Mouse (Mus musculus) regulatory T cell (primary cell): Measurements from ENCODE around the gene Zfp287.

Experiments
- in situ Hi-C: fragments of 300-600 bp; cut with MboI, MseI; formaldehyde crosslinking; loops from one replicate; pipeline ENCODE4 v1.15.1; 2025; ENCODE audit warnings: high pct_unique_total_duplicates

The Zfp287 gene

DNA sequence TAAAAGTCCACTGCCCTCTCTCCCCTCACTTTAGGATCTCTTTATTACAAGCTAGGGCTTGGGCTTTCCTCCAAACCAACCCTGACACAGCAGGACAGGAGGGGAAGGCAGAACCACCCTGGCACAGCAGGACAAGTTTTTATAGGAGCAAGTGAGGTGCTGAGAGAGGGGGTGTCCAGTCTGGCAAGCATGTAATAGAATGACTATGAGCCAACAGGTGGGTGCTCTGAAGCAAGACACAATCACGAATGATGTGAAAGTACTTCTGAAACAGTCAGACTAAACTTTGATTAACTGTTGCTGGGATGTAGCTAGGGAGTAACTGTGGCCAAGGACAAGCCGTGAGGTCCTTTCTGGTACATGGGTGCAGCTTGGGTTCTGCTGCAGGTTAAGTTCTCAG, 25.6 kb downstream of the Zfp287 start:
- in situ Hi-C loops: no loop called here

DNA sequence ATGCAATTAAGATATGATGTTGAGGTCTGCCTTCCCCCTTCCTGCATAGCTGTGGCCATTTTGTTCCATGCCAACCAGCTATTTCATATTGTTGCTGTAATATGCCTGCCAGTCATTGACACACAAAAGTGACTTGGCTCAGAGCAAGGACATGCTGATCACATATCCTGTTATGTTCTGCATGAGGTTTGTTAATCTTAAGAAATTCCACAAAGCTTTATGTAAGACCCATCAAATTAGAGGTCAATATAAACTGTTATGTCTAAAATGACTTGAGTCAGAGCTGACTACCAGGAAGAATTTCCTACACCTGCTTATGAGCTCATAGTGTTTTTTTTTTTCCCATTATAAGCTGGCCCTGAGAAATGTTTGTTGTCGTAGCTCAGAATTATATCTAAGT, 30.5 kb downstream of the Zfp287 start:
- in situ Hi-C loops: no loop called here

DNA sequence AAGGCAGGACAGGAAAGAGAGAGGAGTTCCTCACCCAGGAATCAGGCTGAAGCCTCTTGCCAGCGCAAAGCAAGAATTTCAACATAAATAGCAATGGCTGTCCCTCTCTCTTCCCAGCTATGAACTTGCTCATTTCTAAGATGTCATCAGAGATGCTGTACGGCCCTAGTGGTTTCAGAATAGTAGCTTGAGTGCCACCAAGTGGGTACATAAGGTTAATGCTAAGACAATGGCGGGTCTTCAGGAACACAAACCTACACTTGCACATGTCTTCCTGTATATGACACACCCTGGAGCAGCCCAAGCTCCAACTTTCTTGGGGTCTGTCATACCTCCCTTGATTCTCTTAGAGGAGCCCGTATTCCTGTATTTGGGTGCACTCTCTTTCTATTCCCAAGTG, 32.0 kb downstream of the Zfp287 start:
- in situ Hi-C loops: no loop called here

DNA sequence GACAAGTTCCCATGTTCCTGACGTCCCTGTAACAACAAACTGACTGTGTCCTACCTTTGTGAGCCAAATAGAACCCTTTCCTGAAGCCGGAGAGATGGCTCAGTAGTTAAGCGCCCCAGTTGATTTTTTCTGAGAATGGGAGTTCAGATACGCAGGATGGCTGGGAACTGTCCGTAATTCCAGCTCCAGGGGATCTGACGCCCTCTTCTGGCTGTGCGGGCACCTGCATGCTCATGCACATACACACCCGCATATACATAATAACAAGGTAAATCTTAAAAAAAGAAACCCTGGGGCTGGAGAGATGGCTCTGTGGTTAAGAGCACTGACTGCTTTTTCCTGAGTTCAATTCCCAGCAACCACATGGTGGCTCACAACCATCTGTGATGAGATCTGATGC, 36.6 kb downstream of the Zfp287 start:
- in situ Hi-C loops: no loop called here

DNA sequence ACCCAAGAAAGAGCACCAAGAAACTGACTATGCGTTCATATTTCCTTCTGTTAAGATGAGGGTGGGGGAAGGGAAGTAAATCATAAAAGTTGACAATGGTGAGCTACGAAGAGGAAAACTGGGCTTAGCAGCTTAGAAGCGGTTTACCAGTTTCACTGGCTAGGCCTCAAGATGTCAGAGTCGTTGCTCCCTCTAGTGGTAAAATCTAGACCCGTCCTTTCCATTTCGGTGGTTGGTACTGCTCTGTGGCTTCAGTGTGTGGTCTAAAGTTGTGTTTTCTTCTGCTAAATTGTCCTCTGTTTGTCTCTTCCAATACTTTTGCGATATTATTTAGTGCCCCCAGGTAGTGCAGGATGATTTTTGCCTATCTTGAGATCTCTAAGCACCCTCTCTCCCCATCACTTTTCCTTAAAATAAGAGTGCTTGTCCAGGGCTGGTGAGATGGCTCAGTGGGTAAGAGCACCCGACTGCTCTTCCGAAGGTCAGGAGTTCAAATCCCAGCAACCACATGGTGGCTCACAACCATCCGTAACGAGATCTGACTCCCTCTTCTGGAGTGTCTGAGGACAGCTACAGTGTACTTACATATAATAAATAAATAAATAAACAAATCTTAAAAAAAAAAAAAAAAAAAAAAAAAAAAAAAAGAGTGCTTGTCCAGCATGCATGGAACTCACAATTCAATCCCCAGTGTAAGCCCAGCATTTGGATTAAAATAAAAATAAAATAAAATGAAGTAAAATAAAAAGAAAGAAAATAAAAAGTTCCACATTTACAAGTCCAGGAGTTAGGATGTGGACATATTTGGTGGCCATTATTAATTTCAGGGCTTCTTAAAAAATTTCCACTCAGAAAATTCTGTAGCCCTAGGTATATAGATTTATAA, 38.2 kb downstream of the Zfp287 start:
- in situ Hi-C loops: no loop called here

DNA sequence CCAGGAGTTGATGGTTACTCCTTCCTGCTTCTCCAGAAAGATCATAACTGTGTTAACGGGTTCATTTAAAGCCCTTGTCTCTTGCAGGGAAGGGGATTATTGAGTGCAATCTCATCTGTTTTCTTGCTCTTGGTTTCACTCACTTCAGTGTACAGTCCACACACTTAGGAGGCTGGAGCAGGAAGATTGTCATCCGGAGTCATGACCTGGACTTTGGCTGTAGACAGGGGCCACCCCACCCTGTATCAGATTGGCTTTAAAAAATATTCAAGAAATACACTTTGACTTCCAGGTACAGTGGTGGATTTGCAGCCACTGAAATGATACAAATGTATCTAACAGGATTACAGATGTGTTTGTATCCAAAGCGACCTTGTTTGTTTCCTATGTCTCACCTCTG, 40.1 kb downstream of the Zfp287 start:
- in situ Hi-C loops: no loop called here

DNA sequence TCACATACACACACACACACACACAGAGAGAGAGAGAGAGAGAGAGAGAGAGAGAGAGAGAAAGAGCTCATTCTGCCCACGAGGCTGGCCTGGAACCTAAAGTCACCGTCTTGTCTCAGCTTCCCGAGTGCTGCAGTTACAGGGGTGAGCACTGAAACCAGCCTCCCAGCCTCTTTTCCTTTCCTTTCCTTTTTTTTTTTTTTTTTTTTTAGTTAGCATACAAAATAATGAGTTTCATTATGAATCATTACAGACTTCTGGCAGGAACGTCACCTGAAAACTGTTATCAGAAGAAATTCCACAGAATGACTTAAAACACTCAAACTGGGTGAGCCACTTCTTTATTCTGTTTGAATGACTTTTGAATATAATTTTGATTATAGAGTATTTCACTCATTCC, 51.8 kb downstream of the Zfp287 start:
- in situ Hi-C loops: loop anchor here (5.0 kb wide), 1 partner anchor 68 kb away; no protein-coding TSS in a partner anchor

DNA sequence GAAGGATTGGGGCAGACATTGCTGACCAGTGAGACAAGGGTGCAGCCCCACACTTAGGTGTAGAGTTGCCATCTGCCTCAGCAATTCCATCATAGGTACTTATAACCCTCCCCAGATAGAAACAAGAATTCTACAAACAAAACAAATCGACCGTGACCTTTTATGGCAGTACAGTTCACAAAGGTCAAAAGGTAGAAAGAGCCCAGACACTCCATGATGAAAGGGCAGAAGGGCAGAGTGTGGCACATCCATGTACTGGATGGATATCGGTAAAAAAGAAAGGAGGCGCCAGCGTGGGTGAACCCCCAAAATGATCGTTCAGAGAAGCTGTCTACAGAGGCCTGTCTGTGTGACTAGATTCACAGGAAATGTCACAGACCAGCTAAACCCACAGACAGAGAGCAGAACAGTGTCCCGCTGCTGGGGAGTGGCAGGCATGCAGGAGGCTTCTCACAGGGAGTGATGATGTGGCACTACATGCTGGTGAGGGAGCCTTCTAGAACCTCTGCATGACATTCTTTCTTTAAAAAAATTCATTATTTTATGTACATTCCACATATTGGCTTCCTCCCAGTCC, 52.8 kb downstream of the Zfp287 start:
- in situ Hi-C loops: loop anchor here (5.0 kb wide), 1 partner anchor 67 kb away; no protein-coding TSS in a partner anchor

DNA sequence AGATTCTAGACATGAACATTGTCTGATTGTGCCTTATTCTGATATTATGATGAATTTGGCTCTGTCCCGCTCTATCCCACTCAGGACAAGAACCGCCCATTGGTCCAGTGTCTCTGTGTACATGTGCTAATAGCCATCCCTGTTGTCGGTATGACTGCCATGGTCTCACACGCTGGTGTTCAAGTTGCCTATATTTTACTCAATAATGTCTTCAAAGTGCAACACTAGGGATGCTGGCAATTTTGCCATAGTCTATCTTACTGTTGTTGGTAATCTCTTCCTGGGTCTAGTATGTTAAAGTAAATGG, 55.5 kb downstream of the Zfp287 start:
- in situ Hi-C loops: loop anchor here (5.0 kb wide), 1 partner anchor 64 kb away; no protein-coding TSS in a partner anchor

DNA sequence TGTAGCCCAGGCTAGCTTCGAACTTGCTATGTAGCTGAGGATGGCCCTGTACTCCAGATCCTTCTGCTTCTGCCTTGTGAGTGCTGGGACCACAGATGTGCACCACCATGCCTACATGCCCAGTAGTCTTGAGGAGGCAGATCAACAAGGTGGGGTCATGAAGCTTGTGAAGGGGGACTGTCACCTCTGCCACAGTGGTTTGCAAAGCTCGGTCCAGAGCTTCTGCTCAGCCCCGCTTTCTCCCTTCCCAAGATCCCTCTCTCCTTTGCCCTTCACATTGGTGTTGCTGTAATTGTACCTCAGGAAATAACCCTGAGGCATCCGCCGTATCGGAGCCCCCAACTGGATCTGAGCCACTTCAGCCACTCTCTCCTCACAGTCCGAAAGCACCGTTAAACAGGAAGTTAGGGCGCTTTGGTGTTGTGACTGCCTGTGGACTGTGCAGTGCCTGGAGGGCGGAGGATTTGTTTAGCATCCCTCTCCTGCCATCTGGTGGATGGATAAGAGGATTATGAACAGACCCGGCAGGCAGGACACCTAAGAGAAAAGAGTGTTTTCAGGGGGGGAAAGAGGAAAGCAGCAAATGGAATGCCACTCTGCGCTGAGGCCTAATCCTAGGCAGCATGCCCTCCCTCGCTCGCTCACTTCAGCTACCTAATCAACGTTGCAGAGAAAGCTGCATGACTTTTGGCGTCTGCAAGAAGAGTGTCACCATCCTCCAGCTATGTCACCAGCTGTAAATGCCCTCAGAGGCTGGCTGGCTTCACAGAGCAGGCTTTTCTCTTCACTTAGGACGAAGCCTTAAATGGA, 56.0 kb downstream of the Zfp287 start:
- in situ Hi-C loops: loop anchor here (5.0 kb wide), 1 partner anchor 63 kb away; no protein-coding TSS in a partner anchor

DNA sequence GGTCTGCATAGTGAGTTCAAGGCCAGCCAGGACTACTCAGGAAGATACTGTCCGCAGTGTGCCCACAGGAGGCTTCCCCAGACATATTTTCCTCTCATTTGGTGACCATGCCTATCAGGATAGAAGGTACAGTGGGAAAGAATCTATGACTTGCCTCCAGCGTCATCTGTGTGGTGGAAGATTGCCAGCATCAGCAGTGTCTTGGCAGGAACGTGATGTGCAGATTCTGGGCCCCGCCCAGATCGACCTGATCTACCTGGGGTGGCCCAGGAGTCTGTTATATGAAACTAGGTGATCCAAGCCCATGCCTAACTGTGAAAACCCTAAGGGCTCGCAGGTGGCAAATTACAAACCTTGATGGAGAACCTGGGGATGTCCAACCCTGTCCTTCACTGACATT, 61.7 kb downstream of the Zfp287 start:
- in situ Hi-C loops: no loop called here

DNA sequence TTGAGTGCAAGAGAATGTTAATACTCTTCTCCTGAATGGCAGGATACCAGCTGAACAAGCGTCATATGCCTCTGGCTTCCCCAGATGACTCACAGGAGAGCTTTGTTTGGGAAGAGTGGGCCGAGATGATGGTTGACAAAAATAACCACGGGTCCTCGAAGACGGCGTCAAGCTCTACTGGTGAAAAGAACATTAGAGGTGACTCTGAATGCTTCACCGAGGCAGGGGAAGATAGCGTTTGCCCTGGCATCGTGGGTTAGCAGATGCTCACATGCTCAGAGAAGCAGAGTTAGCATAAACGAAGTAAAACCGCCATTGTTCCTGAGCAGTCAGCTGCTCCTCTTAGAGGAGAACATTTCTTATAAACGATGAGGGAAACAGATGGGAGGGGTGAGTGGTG, 62.2 kb downstream of the Zfp287 start:
- in situ Hi-C loops: no loop called here

DNA sequence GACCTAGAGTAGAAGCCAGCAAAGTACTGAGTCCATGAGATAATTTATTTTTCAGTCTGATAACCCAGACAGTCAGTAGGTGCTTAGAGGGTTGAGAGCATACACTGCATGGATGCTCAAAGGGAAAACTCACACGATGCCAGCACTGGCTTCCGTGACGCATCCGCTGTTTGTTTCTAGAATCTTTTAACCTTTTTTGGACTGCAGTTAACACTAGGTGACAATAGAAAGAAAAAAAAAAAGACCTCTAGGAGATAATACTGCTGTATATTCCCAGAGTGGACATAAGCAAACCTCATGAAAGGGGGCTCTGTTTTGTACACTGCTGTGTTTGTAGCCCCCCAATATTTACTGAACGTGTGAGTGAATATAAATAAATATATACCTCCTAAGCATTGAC, 62.7 kb downstream of the Zfp287 start:
- in situ Hi-C loops: no loop called here

DNA sequence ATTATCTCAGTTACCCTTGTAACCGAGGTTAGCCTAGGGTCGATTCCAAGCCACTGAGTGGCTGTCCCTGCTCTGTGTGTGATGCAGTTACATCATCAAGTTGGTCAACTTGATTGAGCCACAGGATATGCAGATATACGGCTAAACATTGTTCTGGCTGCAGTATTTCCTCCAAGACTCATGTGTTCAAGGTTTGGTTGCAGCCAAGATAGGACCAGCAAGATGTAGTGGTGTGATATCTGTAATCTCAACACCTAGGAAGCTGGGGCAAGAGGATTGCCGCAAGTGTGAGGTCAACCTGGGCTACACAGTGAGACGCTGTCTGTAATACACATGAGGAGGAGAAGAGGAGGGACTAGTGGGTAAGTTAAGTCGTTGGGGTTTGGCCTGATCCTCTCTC, 67.5 kb downstream of the Zfp287 start:
- in situ Hi-C loops: no loop called here

DNA sequence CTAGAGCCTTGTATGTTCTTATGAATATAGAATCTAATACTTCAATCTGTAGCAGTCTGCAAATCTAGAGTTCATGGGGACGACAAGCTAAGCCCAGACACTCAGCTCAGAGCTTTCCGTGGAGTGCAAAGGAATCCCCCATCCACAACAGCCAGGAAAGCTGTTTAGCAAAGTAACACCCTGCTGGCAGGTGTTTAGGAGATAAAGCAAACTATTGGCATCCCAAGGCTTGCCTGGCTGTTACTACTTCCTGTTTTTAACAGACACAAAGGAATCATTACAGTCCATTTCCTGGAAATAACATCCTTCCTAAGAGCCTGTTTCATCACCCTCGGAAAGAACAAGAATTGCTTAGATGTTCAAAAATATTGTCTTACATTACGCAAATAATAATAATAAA, 70.8 kb downstream of the Zfp287 start:
- in situ Hi-C loops: no loop called here

DNA sequence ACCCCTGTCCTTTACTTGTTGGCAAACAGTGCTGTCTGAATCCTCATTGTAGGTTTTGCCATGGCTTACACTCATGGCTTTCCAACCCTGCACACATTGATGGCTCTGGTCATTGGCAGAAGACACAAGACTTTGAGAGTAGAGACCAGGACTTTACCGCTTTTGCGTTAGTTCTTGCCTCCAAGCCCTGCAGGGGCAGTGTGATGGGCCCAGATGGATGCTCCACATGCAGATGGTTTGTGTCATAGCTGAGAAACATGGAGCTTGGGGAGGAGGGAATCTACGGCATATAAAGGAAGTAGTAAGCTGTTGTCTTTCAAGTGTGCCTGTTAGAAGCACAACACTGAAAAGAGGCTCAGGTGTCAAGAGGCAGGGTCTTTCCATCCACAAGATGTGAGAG, 79.6 kb downstream of the Zfp287 start:
- in situ Hi-C loops: no loop called here

DNA sequence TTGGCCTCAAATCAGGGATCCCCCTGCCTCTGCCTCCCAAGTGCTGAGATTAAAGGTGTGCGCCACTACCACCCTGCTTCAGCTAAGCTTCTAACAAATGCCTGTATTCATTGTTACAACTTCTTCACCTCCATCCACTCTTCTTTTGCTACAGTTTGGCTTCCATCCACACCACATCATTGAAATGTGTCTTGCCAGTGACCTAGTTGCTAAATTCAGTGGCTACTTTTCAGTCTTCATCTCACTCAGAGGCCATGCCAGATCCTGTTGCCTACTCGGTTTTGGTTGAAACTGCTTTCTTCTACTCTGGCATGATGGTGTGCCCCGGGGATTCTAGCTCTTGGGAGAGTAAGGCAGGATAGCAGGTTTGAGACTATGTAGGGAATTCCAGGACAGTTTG, 80.1 kb downstream of the Zfp287 start:
- in situ Hi-C loops: no loop called here
